Mouse (Mus musculus): ENCODE results near the gene Pin1.
"Not testable (repeated sequence)": the region's sequence is repeated elsewhere in the genome, so short reads cannot be mapped to it uniquely, and the experiment has no call there.

Gene Pin1

GRCm38 (mm10) chr9:20662874-20663273, 11.0 kb downstream of the Pin1 start:
- no peak for DNase-seq

DNA sequence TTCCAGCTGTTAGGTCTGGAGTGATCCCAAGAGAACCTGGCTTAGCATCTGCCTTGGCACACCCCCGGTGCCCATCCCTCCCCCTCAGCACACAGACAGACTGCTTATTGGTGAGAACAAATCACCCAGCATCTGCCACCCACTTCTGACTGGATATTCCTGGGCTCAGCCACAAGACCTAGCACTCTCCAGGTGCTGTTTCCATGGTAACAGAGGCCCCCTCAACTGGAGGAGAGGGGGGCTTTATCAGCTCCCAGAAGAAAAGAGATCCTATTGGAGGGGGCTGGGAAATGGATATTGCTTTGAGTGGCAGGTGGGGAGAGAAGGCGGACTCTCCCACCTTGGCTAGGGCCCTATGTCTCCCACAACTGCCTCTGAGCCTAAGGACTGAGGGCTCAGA, 12.1 kb downstream of the Pin1 start:
- no peak for DNase-seq

GRCm38 (mm10) chr9:20664366-20664765, 12.5 kb downstream of the Pin1 start:
- no peak for DNase-seq

DNA sequence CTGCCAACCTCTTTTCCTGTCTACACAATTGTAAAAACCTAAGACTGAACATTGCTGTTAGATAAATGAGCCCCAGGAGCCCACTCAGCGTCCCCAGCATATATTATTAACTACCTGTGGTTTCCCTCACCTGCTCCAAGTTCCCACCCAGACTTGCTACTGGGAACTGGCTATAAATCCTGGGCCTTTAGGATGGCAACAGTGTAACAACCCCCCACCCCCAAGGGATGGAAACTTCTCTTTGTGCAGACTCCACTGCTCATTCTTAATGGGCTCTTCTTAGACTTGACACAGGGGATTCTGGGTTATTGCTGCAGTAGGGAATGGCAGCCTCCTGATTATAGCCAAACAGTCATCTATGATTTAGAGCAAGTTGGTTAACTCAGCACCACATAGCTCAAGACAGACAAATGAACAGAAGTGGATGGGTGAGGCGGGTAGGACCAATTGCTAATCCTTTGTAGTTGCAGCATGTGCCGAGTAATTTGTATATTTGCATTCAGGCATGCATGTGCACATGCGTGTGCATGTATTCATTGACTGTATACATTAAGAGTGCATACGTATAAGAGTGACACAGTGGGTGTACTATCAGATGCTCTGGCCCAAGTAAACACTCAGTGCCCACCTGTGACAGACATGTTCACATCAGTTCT, 13.2 kb downstream of the Pin1 start:
- no peak for DNase-seq

GRCm38 (mm10) chr9:20665925-20666324, 14.0 kb downstream of the Pin1 start:
- DNase-seq = no peak

- DNase-seq = no peak
Observed at GRCm38 (mm10) chr9:20666510-20667034, 14.7 kb downstream of the Pin1 start.

- no peak for DNase-seq
Observed at GRCm38 (mm10) chr9:20668065-20668464, 16.2 kb downstream of the Pin1 start.

DNA sequence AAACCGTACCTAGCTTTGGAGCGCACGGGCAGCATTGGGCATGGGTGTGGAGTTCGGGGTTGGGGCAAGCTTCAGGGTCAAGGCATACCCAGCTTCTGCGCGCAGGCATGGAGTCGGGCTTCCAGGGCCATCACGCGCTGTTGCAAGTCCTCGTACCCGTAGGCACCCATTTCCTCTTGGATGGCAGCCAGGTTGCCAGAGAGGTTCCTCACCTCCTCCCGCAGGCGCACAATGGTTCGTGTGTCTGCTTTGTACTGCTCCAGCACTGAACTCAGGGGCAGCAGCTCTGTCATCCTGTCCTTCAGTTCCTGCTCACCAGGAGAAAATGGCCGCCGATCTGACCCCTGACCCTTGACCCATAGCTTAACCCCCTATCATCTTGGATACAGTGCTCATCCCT, 20.2 kb downstream of the Pin1 start:
- no peak for DNase-seq

DNA sequence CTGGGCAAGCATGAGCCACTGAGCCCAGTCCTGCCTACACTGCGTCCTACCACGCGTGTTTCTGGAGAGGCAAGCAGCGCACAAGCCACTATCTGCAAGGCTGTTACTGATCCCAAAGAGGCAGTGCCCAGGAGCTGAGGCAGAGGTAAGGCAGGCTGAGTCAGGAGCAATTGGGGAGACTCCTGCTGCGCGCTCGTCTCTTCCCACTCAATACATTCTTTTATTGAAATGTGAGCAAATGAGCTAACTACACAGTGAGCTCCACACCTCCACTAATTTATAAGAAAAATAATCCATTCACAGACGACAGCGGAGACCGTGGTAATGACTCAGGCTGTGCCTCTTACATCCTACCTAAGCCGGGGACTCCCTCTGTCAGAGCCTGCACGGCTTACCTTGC, 26.0 kb downstream of the Pin1 start:
- DNase-seq = no peak

GRCm38 (mm10) chr9:20680378-20680958, 28.6 kb downstream of the Pin1 start:
- DNase-seq = no peak

DNA sequence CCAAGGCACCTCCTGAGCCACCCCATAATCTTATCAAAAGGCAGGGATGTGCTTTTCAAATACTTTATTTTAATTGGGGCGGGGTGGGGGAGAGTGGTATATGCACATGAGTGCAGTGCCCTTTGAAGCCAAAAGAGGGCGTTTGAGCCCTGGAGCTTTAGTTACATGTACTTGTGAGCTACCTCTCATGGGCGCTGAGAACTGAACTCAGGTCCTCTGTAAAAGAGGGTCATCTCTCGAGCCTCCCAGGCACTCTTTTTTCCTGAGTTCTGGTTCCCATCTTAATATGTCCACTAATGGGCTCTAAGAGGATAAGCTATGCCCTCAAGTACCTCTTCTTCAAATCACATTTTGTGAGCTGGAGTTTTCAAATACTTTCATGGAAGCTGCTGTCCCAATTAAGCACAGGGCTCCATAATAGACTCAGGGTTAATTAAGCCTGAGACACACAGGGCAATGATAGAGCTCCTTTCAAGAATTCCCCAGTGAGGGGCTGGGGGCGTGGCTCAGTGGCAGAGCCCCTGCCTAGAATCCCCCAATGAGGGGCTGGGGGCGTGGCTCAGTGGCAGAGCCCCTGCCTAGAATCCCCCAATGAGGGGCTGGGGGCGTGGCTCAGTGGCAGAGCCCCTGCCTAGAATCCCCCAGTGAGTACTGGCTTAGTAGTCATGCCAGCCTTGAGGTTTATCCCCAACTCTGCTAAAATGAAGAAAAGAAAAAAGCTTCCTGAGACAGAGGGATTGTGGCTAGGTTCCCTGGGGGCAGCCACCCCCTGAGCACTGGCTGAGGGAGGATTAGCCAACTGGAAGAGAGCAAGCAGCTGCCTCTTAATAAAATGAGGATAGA, 29.9 kb downstream of the Pin1 start:
- no peak for DNase-seq

- no peak for DNase-seq
Observed at GRCm38 (mm10) chr9:20682389-20682722, 30.5 kb downstream of the Pin1 start.

DNA sequence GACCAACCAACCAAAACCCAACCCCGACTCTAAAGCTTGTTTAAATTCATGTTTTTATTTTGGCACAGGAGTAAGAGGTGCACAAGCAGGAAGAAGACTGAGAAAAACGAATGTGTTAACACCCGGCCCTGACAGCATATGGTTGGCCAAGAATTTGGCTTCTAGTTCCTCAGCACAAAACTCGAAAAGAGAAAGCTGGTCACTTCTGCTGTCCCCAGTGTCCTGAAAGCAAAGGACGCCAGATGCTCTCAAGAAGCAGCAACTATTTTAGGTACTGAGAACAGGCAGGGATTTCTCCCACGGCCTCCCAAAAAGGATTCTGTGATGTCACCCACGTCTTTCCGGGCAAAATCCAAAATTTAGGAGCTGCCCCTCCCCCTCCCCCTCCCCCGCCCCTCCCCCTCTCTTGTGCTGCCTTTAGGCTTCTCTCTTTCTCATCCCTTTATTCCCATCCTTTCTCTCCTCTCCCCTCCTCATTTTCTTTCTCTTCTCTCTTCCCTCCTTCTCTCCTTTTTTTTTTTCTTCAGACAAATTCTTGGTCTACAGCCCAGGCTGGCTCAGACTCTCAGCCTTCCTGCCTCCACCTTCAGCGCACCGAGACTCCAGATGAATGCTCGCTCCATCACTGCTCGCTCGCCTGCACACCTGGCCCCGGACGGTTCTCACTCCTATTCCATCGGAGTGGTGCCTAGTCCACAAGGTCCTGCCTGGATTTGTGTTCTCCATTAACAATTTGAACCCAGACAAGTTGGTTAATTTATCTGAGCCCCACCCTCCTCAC, 33.4 kb downstream of the Pin1 start:
- DNase-seq = no peak

DNA sequence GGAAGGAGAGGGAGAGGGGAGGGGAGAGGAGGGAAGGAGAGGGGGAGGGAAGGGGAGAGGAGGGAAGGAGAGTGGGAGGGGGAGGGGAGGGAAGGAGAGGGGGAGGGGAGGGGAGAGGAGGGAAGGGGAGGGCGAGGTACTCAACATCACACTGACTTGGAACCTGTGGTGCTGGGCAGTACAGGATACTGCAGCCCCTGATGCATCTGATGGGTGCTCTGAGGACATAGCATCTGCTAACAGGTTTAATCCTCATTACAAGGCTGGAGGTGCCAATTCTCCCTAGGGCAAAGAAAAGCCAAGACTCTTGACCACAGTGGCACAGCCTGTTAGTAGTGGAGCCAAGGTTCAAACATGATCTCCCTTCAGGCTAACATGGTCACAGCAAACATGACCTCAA, 37.5 kb downstream of the Pin1 start:
- no peak for DNase-seq

DNA sequence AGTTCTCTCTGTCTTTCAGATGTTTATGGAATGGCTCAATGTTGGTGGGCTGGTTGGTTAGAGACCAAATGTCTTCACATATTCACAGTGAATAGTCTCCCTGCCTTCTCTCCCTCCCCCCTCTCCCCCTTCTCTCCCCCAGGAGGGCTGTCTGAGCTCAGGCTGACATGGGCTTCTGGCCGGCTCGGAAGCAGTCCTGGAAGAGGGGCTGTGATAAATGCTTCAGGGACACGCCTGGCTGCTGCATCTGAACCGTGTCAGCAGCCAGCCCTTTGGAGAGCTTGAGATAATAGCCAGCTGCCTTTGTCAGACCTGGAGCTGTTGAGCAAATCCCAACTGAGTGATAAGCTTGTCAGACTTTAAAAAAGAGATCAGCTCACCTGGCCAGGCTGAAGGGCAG, 38.0 kb downstream of the Pin1 start:
- DNase-seq = no peak

GRCm38 (mm10) chr9:20690449-20690848, 38.6 kb downstream of the Pin1 start:
- not testable (repeated sequence) for DNase-seq

- DNase-seq = no peak
Observed at GRCm38 (mm10) chr9:20692863-20693262, 41.0 kb downstream of the Pin1 start.

DNA sequence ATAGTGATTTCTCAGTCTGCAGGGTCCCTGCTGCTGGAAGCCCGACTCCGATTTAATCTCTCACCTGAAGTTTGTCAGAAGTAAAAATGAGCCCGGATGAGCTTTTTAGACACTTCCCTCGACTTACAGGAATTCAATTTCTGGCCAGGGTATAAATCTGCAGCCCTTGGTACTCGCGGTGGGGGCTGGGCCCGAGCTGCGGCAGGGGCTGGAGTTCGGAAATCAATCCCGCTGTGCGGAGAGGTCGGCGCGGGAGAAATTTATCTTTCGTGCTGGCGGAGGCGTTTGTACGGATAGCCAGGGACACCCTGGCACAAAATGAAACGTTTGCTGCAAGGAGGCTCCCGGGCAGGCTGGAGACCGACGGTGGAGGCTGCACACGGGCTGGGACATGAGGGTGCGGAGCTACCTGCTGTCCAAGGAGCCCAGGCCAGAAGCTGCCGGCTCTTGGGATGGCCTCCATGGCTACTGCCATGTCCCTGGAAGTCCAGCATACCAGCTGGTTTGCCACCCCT, 42.9 kb downstream of the Pin1 start:
- DNase-seq = no peak

DNA sequence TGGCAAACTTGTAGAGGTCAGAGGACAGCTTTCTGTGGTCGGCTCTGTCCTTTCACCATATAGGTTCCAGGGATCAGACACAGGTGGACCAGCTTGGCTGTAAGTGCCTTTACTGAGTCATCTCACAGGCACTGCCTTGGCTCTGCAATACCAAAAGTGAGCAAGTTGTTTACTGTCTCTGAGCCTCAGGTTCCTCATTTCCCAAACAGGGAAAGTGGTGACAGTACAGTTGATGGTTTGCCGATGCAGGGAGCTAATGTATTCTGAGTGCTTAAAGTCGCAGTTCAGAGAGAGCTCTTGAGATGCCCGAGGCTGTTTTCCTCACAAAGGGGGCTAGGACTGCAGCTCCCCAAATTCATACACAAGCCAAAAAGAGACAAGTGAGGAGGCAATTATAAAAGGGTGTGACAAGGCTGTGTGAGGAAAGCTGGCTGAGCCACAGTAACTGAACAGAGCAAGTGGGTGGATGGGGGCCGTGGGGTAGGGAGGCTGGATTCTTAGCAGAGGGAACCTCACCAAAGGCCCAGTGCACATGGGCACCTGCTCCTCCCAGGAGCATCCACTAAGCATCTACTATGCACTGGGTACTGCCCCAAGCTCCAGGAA, 44.3 kb downstream of the Pin1 start:
- DNase-seq = no peak

DNA sequence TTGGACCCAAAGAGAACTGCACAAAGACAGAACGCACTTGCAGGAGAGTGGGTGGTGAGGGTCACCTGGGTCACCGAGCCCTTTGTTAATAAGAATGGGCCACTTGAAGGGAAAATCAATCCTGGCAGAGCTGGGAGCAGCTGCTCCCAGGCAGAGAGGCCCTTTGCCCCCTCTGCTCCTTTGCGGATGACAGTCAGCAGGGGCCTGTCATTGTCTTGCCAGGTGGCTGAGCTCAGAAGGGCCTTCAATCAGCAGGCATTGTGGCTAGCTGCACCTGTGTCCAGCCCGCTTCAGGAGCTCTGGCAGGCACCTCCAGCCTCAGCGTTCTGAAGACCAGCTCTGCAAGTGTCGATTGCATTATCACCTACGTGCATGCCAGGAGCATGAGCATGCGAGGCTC, 45.6 kb downstream of the Pin1 start:
- DNase-seq = no peak

- no peak for DNase-seq
Observed at GRCm38 (mm10) chr9:20703832-20704380, 52.0 kb downstream of the Pin1 start.

DNA sequence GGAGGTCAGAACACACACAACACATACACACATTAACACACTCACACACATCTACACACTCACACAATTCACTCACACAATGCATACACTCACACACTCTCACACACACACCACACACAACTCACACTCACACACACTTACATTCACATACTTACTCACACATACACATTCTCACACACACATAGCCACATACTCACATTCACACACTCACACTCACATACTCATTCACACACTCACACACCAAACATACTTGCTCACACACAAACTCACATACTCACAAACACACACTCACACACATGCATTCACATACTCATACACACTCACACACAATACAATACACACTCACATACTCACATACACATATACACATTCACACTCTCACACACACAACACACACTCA, 53.5 kb downstream of the Pin1 start:
- no peak for DNase-seq
